Mouse (Mus musculus) gastrocnemius, postnatal 14 days (tissue): ENCODE results near the gene Lgals12. TPM values are rescaled to one million over a fixed set of nuclear protein-coding genes. Genes with fewer than 3 reads are reported as not detected.

Experiments used
- DNase-seq: peaks from one replicate; pipeline ENCODE4 v3.0.0; 2021; ENCODE audit warnings: mixed read lengths
- intact Hi-C: fragments of 180-260 bp; cut with DNase I; formaldehyde crosslinking; loops from one replicate; pipeline ENCODE4 v1.15.1; 2025; ENCODE audit warnings: low total_unique reads
- long read RNA-seq, 2 experiments: library from polyadenylated mRNA; stranded (forward); transcript quantifications; one replicate each; pipeline ENCODE4 v2.0.0; 2021
- total RNA-seq, 2 experiments: library from RNA; stranded (reverse); gene quantifications; 2 replicates each; pipeline ENCODE4 v1.2.3; 2021

The Lgals12 gene
- under 1 TPM; 0.13 to 0.33 TPM for total RNA-seq
- long read RNA-seq, experiment 1 = 0 reads
- long read RNA-seq, experiment 2 = 0 reads

- DNase-seq = no peak
- intact Hi-C loops = no loop called here
These were observed at the start of gene Lgals12 for GRCm38 (mm10) chr19:7606801-7607689. Gene Lgals12 (minus strand): TSS chr19:7607193.

GRCm38 (mm10) chr19:7648913-7649666 is 42.1 kb upstream of the Lgals12 start:
- DNase-seq = no peak
- intact Hi-C loops = no loop called here

GRCm38 (mm10) chr19:7633786-7634185 is 26.8 kb upstream of the Lgals12 start:
- intact Hi-C loops = no loop called here
- DNase-seq = no peak

GRCm38 (mm10) chr19:7633021-7633420 is 26.0 kb upstream of the Lgals12 start:
- no peak for DNase-seq
- intact Hi-C loops = no loop called here

- DNase-seq = peak; percentile 36
- intact Hi-C loops = loop anchor here (5.0 kb wide), 1 partner anchor 90 kb away; no protein-coding TSS in a partner anchor
These were observed 10.7 kb upstream of the Lgals12 start for GRCm38 (mm10) chr19:7617696-7618095.

GRCm38 (mm10) chr19:7617085-7617484 is 10.1 kb upstream of the Lgals12 start:
- intact Hi-C loops = loop anchor here (5.0 kb wide), 1 partner anchor 90 kb away; no protein-coding TSS in a partner anchor
- no peak for DNase-seq

GRCm38 (mm10) chr19:7616231-7616930 is 9.4 kb upstream of the Lgals12 start:
- no peak for DNase-seq
- intact Hi-C loops = loop anchor here (5.0 kb wide), 1 partner anchor 89 kb away; no protein-coding TSS in a partner anchor

GRCm38 (mm10) chr19:7613151-7613550 is 6.2 kb upstream of the Lgals12 start:
- intact Hi-C loops = no loop called here
- no peak for DNase-seq

- intact Hi-C loops = no loop called here
- peak; percentile 15 for DNase-seq
These were observed 5.2 kb upstream of the Lgals12 start, which contains the start of gene Hrasls5 for GRCm38 (mm10) chr19:7611942-7612757. Gene Hrasls5 (plus strand): TSS chr19:7612541.

- intact Hi-C loops = no loop called here
- DNase-seq = no peak
These were observed 753 bp upstream of the Lgals12 start for GRCm38 (mm10) chr19:7607690-7608201.

GRCm38 (mm10) chr19:7605930-7606783 is 836 bp downstream of the Lgals12 start:
- intact Hi-C loops = no loop called here
- DNase-seq = no peak

GRCm38 (mm10) chr19:7605013-7605412 is 2.0 kb downstream of the Lgals12 start:
- no peak for DNase-seq
- intact Hi-C loops = no loop called here

GRCm38 (mm10) chr19:7604107-7604506 is 2.9 kb downstream of the Lgals12 start:
- intact Hi-C loops = no loop called here
- DNase-seq = no peak

GRCm38 (mm10) chr19:7601551-7601950 is 5.4 kb downstream of the Lgals12 start:
- intact Hi-C loops = no loop called here
- DNase-seq = no peak

GRCm38 (mm10) chr19:7598481-7598880 is 8.5 kb downstream of the Lgals12 start:
- intact Hi-C loops = loop anchor here (10.0 kb wide), 1 partner anchor 154 kb away; no protein-coding TSS in a partner anchor

GRCm38 (mm10) chr19:7595534-7595933 is 11.5 kb downstream of the Lgals12 start:
- intact Hi-C loops = loop anchor here (10.0 kb wide), 1 partner anchor 151 kb away; no protein-coding TSS in a partner anchor
- no peak for DNase-seq

More at GRCm38 (mm10) chr19:7598481-7598880, 8.5 kb downstream of the Lgals12 start:
- DNase-seq = no peak

- intact Hi-C loops = loop anchor here (5.0 to 10.0 kb wide), 2 partner anchors 60 to 147 kb away; no protein-coding TSS in a partner anchor
- DNase-seq = peak; percentile 32
These were observed 15.0 kb downstream of the Lgals12 start for GRCm38 (mm10) chr19:7592018-7592417.
